Comparison of ENCODE assay signal across 10 mouse cellular contexts in genomic region chr19:45174803-45175202, GRCm38 (mm10). TPM values are rescaled to one million over a fixed set of nuclear protein-coding genes. Genes with fewer than 3 reads are reported as not detected.
DNase-seq lines count a peak whose midpoint lies in the region; ATAC-seq and TF ChIP-seq lines count a peak whose summit lies in the region.
"Had no signal": no experiment of that assay in that cellular context is flagged by ENCODE, and none has a peak within 500 bp of the region (broad histone marks: within the 10 kb centered on the region; RNA-seq: fewer than 3 reads in every experiment).

No protein-coding gene starts in this region.

- peak; percentile 83 for TF ChIP-seq CTCF in liver, adult 2 months (IDR thresholded peaks at IDR 0.05; ENCODE audit: low read depth, low read length)
- TF ChIP-seq CTCF in G1E (IDR thresholded peaks at IDR 0.05; ENCODE audit: low read depth, low read length): peak; percentile 89
- TF ChIP-seq CTCF in cortical plate, adult 2 months (IDR thresholded peaks at IDR 0.05; ENCODE audit: extremely low read depth, insufficient read depth, low read length): peak; percentile 69
- peak; percentile 77 for TF ChIP-seq CTCF in stomach, postnatal 0 days (IDR thresholded peaks at IDR 0.05; ENCODE audit: low read depth)

- ATAC-seq in liver, embryonic 11.5 days (replicated peaks; ENCODE audit: low FRiP score): no peak
- no peak for ATAC-seq in G1E (ENCODE audit: extremely low read depth, insufficient number of reproducible peaks, low FRiP score, poor library complexity, severe bottlenecking)
- no peak for ATAC-seq in stomach, postnatal 0 days (ENCODE audit: low FRiP score, low TSS enrichment)

- H3K4me1 ChIP-seq in liver, adult 2 months (ENCODE audit: control insufficient read depth, insufficient read depth, low read length): no peaks in the 10 kb centered on the region; the same call in 1 of the 2 replicates
- 0 out of 2 replicates have a peak, but pooled peaks cover 2% of the 10 kb centered on the region for H3K4me1 ChIP-seq in liver, embryonic 11.5 days (replicated peaks; ENCODE audit: control insufficient read depth, insufficient read depth, low read length)
- H3K4me1 ChIP-seq in G1E (ENCODE audit: insufficient read depth, low read depth, low read length): no peaks in the 10 kb centered on the region
- no peaks in the 10 kb centered on the region for H3K4me1 ChIP-seq in cortical plate, adult 2 months (ENCODE audit: control insufficient read depth, insufficient read depth, low read length)
- no peaks in the 10 kb centered on the region for H3K4me1 ChIP-seq in stomach, postnatal 0 days (replicated peaks; ENCODE audit: control insufficient read depth, insufficient read depth)

- H3K36me3 ChIP-seq in liver, adult 2 months (ENCODE audit: control insufficient read depth, insufficient read depth, low read length): no peaks in the 10 kb centered on the region
- H3K36me3 ChIP-seq in liver, embryonic 11.5 days (ENCODE audit: control insufficient read depth, insufficient read depth, low read length): no peaks in the 10 kb centered on the region
- H3K36me3 ChIP-seq in G1E (replicated peaks): no peaks in the 10 kb centered on the region
- no peaks in the 10 kb centered on the region for H3K36me3 ChIP-seq in stomach, postnatal 0 days (ENCODE audit: control insufficient read depth, insufficient read depth, low read length)
- H3K36me3 ChIP-seq: limb, embryonic 15.5 days had no signal

- no peaks in the 10 kb centered on the region for H3K79me2 ChIP-seq in liver, adult 2 months (ENCODE audit: control insufficient read depth, insufficient read depth, low read length)

- H3K9ac ChIP-seq in liver, adult 2 months (ENCODE audit: low read depth, low read length): no peak overlapping the region
- no peak overlapping the region for H3K9ac ChIP-seq in liver, embryonic 11.5 days (ENCODE audit: low read depth, low read length)
- H3K9ac ChIP-seq in stomach, postnatal 0 days (ENCODE audit: low read length): no peak overlapping the region
- H3K9ac ChIP-seq: hindbrain, embryonic 14.5 days; limb, embryonic 15.5 days had no signal

- H3K27me3 ChIP-seq in liver, adult 2 months (ENCODE audit: control insufficient read depth, insufficient read depth, low read length): peaks cover 6% of the 10 kb centered on the region; the same call in 1 of the 2 replicates
- H3K27me3 ChIP-seq in liver, embryonic 11.5 days (replicated peaks; ENCODE audit: control insufficient read depth, insufficient read depth, low read length): peaks cover 8% of the 10 kb centered on the region; the same call in 1 of the 2 replicates
- H3K27me3 ChIP-seq in G1E (ENCODE audit: insufficient read depth, low read length): no peaks in the 10 kb centered on the region; the same call in 1 of the 2 replicates
- no peaks in the 10 kb centered on the region for H3K27me3 ChIP-seq in stomach, postnatal 0 days (ENCODE audit: control insufficient read depth, insufficient read depth, low read length)

- 60% methylated on average over 7 of the region's 7 CpGs for whole genome bisulfite sequencing in liver, adult 2 months
- WGBS in liver, embryonic 11.5 days: 61% methylated on average over 7 of the region's 7 CpGs
- 57% methylated on average over 7 of the region's 7 CpGs for WGBS in stomach, postnatal 0 days

- no peak for TF ChIP-seq POLR2A in liver, adult 2 months (IDR thresholded peaks at IDR 0.05; ENCODE audit: extremely low read depth, insufficient read depth, low read length)
- TF ChIP-seq POLR2A in cortical plate, adult 2 months (IDR thresholded peaks at IDR 0.05; ENCODE audit: extremely low read depth, insufficient read depth, low read length): no peak

- no peak for TF ChIP-seq EP300 in stomach, postnatal 0 days (optimal IDR thresholded peaks at IDR 0.05)

- H3K4me3 ChIP-seq in liver, adult 2 months (ENCODE audit: insufficient read depth, low read depth, low read length): no peak overlapping the region
- H3K4me3 ChIP-seq in liver, embryonic 11.5 days (ENCODE audit: low read depth, low read length): no peak overlapping the region
- H3K4me3 ChIP-seq in G1E (ENCODE audit: low read depth, low read length): no peak overlapping the region
- no peak overlapping the region for H3K4me3 ChIP-seq in cortical plate, adult 2 months (ENCODE audit: insufficient read depth, low read length)
- H3K4me3 ChIP-seq in stomach, postnatal 0 days (ENCODE audit: low read depth, low read length): no peak overlapping the region
- H3K4me3 ChIP-seq: limb, embryonic 15.5 days had no signal

- no peak for DNase-seq in liver, adult 2 months (ENCODE audit: extremely low read depth, low read depth, low spot score)
- DNase-seq in liver, embryonic 11.5 days (ENCODE audit: low spot score): no peak
- DNase-seq in G1E (ENCODE audit: low spot score): no peak
- no peak for DNase-seq in stomach, postnatal 0 days (ENCODE audit: low spot score)
- DNase-seq in Muller cell, postnatal 12 days (ENCODE audit: inconsistent ontology term): no peak
- DNase-seq in left cerebral cortex, postnatal 36 days (ENCODE audit: low spot score in 2 of 2): no peak

- H3K4me2 ChIP-seq in liver, embryonic 11.5 days: no peak overlapping the region
- H3K4me2 ChIP-seq in stomach, postnatal 0 days (replicated peaks; ENCODE audit: low read depth): no peak overlapping the region
- H3K4me2 ChIP-seq: hindbrain, embryonic 14.5 days; limb, embryonic 15.5 days had no signal

- no peaks in the 10 kb centered on the region for H3K9me3 ChIP-seq in liver, embryonic 11.5 days (ENCODE audit: control insufficient read depth, low read length)
- peaks cover 10% of the 10 kb centered on the region for H3K9me3 ChIP-seq in G1E (replicated peaks)
- no peaks in the 10 kb centered on the region for H3K9me3 ChIP-seq in stomach, postnatal 0 days (ENCODE audit: control insufficient read depth, low read length)
- H3K9me3 ChIP-seq: limb, embryonic 15.5 days had no signal

- H3K27ac ChIP-seq in liver, adult 2 months (replicated peaks; ENCODE audit: insufficient read depth, low read depth, low read length): no peak overlapping the region
- no peak overlapping the region for H3K27ac ChIP-seq in liver, embryonic 11.5 days (ENCODE audit: low read depth, low read length)
- H3K27ac ChIP-seq in cortical plate, adult 2 months (ENCODE audit: insufficient read depth, low read length): no peak overlapping the region
- no peak overlapping the region for H3K27ac ChIP-seq in stomach, postnatal 0 days (replicated peaks)
- H3K27ac ChIP-seq: hindbrain, embryonic 14.5 days; limb, embryonic 15.5 days had no signal

- intact Hi-C loops in left cerebral cortex, postnatal 36 days (cut with DNase I): no loop called here

RNA-seq across cellular contexts. Expression of gene Tlx1, which starts 24.3 kb away (rescaled TPM):
- total RNA-seq in liver, adult 2 months (2014; rRNA removed): not detected in 2 replicates
- polyA plus RNA-seq in liver, adult 2 months (2012; rRNA removed): 0.05 TPM in 1 of 2 replicates, not detected in the other
- polyA plus RNA-seq in liver, embryonic 11.5 days (2014; fragmentation: Nextera tagmentation; extraction: Ambion mirVana): 0.29 and 0.32 TPM in 2 replicates
- not detected in 2 replicates for total RNA-seq in G1E (2014; fragmentation: Nextera tagmentation)
- 0.06 and 0.16 TPM in 2 replicates for total RNA-seq in G1E (2017)
- not detected in 2 replicates for polyA plus RNA-seq in G1E (2012)
- not detected in 2 replicates for polyA plus RNA-seq in cortical plate, adult 2 months (2012; rRNA removed)
- not detected in 2 replicates for polyA plus RNA-seq in stomach, postnatal 0 days (2015; fragmentation: Nextera tagmentation; extraction: Ambion mirVana)
- total RNA-seq in left cerebral cortex, postnatal 36 days (2021): not detected
- total RNA-seq: common myeloid progenitor, adult 5-6 weeks had no signal
